Mouse (Mus musculus) myocyte (in vitro differentiated cells): ENCODE measurements around the gene Hjurp. TPM values are rescaled to one million over a fixed set of nuclear protein-coding genes. Genes with fewer than 3 reads are reported as not detected.
"Not testable (repeated sequence)": the region's sequence is repeated elsewhere in the genome, so short reads cannot be mapped to it uniquely, and the experiment has no call there.

ENCODE experiments used
- H3K27me3 ChIP-seq: one replicate; pipeline ENCODE4 v1.6.1; 2011; ENCODE audit not compliant: control insufficient read depth, insufficient read depth, insufficient read length
- H3K36me3 ChIP-seq: one replicate; pipeline ENCODE4 v1.6.1; 2011; ENCODE audit not compliant: control insufficient read depth, insufficient read depth
- H3K4me2 ChIP-seq: one replicate; pipeline ENCODE4 v1.6.1; 2011; ENCODE audit warnings: low read depth, control low read depth
- H3K4me3 ChIP-seq: one replicate; pipeline ENCODE4 v1.5.1; 2011; ENCODE audit warnings: mild to moderate bottlenecking, control low read depth, moderate library complexity
- H3K79me2 ChIP-seq: one replicate; pipeline ENCODE4 v1.6.1; 2011; ENCODE audit not compliant: control insufficient read depth, insufficient read depth
- H3ac ChIP-seq: one replicate; pipeline ENCODE4 v1.6.1; 2011; ENCODE audit not compliant: control insufficient read depth, insufficient read length
- CEBPB ChIP-seq: IDR thresholded peaks from 2 replicates; pipeline ENCODE4 v1.6.1; 2011; ENCODE audit warnings: mild to moderate bottlenecking, moderate library complexity; ENCODE audit not compliant: poor library complexity, insufficient read depth, severe bottlenecking
- E2F4 ChIP-seq: IDR thresholded peaks from one replicate; pipeline ENCODE4 v1.6.1; 2011; ENCODE audit warnings: mild to moderate bottlenecking, control low read depth, moderate library complexity; ENCODE audit not compliant: insufficient read depth
- MAX ChIP-seq: IDR thresholded peaks from one replicate; pipeline ENCODE4 v1.6.1; 2011; ENCODE audit warnings: low read depth, mild to moderate bottlenecking, control low read depth
- MYOD1 ChIP-seq, 3 experiments: IDR thresholded peaks; one replicate each; pipeline ENCODE4 v1.6.1; 2011; ENCODE audit warnings: control low read depth in 2 of 3, low read depth in 2 of 3, mild to moderate bottlenecking in 2 of 3, moderate library complexity in 1 of 3; ENCODE audit not compliant: insufficient read length in 2 of 3, control insufficient read depth in 1 of 3
- MYOG ChIP-seq, 3 experiments: IDR thresholded peaks; one replicate each; pipeline ENCODE4 v1.6.1; 2011; ENCODE audit warnings: control low read depth in 2 of 3, low read depth in 2 of 3, mild to moderate bottlenecking in 2 of 3; ENCODE audit not compliant: insufficient read length in 2 of 3, control insufficient read depth in 1 of 3, insufficient read depth in 1 of 3
- POLR2A ChIP-seq: IDR thresholded peaks from one replicate; pipeline ENCODE4 v1.6.1; 2011; ENCODE audit warnings: low read depth, mild to moderate bottlenecking, control low read depth, moderate library complexity; ENCODE audit not compliant: insufficient read length
- POLR2AphosphoS2 ChIP-seq: IDR thresholded peaks from one replicate; pipeline ENCODE4 v1.6.1; 2011; ENCODE audit warnings: low read depth, control low read depth; ENCODE audit not compliant: insufficient read length
- REST ChIP-seq: IDR thresholded peaks from one replicate; pipeline ENCODE4 v1.6.1; 2011; ENCODE audit warnings: mild to moderate bottlenecking, control low read depth, moderate library complexity; ENCODE audit not compliant: insufficient read depth, insufficient read length
- SRF ChIP-seq: IDR thresholded peaks from one replicate; pipeline ENCODE4 v1.6.1; 2011; ENCODE audit warnings: low read depth; ENCODE audit not compliant: control insufficient read depth, insufficient read length
- TCF12 ChIP-seq: IDR thresholded peaks from one replicate; pipeline ENCODE4 v1.6.1; 2011; ENCODE audit warnings: mild to moderate bottlenecking, control low read depth; ENCODE audit not compliant: poor library complexity, insufficient read depth, severe bottlenecking
- TCF3 ChIP-seq: IDR thresholded peaks from one replicate; pipeline ENCODE4 v1.6.1; 2011; ENCODE audit warnings: low read depth, control low read depth; ENCODE audit not compliant: insufficient read length
- USF1 ChIP-seq: IDR thresholded peaks from one replicate; pipeline ENCODE4 v1.6.1; 2011; ENCODE audit warnings: low read depth, mild to moderate bottlenecking, control low read depth, moderate library complexity
- polyA plus RNA-seq: library from polyadenylated mRNA; unstranded; fragments of >200 nt; fragmentation: generic; extraction: Trizol; gene quantifications from one replicate; pipeline ENCODE4 v1.2.1, GENCODE M21; 2012; ENCODE audit warnings: missing spikeins

Hjurp gene
- polyA plus RNA-seq, 1 experiment = 37.7 TPM

GRCm38 (mm10) chr1:88226670-88227379, 50.6 kb downstream of the Hjurp start, which contains the start of gene Mroh2a:
Gene Mroh2a (plus strand): TSS chr1:88226986.
- H3K4me2 ChIP-seq = no peak within 1 kb of the TSS
- TF ChIP-seq REST (no peak), MYOG (IDR thresholded peaks at IDR 0.05; ENCODE audit: control insufficient read depth in 1 of 3, insufficient read depth in 1 of 3, insufficient read length in 2 of 3, low read depth in 2 of 3) (no peak), USF1 (no peak), POLR2A (no peak), CEBPB (no peak), E2F4 (no peak), TCF12 (no peak), TCF3 (no peak), SRF (no peak), POLR2AphosphoS2 (no peak), MAX (no peak), MYOD1 (IDR thresholded peaks at IDR 0.05; ENCODE audit: control insufficient read depth in 1 of 3, insufficient read length in 2 of 3, low read depth in 2 of 3) (no peak)
- no peaks in the 10 kb centered on the region for H3K36me3 ChIP-seq
- no peak within 1 kb of the TSS for H3K4me3 ChIP-seq
- no peak within 1 kb of the TSS for H3ac ChIP-seq
- H3K27me3 ChIP-seq = no peaks in the 10 kb centered on the region
- H3K79me2 ChIP-seq = no peaks in the 10 kb centered on the region

- TF ChIP-seq E2F4 = no peak
- TF ChIP-seq TCF3 = no peak
- no peak for TF ChIP-seq SRF
- no peak for TF ChIP-seq POLR2A
- TF ChIP-seq MYOG (IDR thresholded peaks at IDR 0.05; ENCODE audit: control insufficient read depth in 1 of 3, insufficient read depth in 1 of 3, insufficient read length in 2 of 3, low read depth in 2 of 3) = no peak
- TF ChIP-seq CEBPB = no peak
- TF ChIP-seq POLR2AphosphoS2 = no peak
- TF ChIP-seq REST = no peak
- no peak for TF ChIP-seq MYOD1 (IDR thresholded peaks at IDR 0.05; ENCODE audit: control insufficient read depth in 1 of 3, insufficient read length in 2 of 3, low read depth in 2 of 3)
- no peak for TF ChIP-seq TCF12
- TF ChIP-seq USF1 = no peak
- TF ChIP-seq MAX = no peak
- H3ac ChIP-seq = no peak overlapping the region
- no peaks in the 10 kb centered on the region for H3K36me3 ChIP-seq
Measured at GRCm38 (mm10) chr1:88225741-88226140, 51.7 kb downstream of the Hjurp start.

GRCm38 (mm10) chr1:88225301-88225700, 52.1 kb downstream of the Hjurp start:
- not testable (repeated sequence) for H3K36me3 ChIP-seq, H3K27me3 ChIP-seq, H3K79me2 ChIP-seq, H3ac ChIP-seq, H3K4me3 ChIP-seq, H3K4me2 ChIP-seq

More at GRCm38 (mm10) chr1:88225741-88226140, 51.7 kb downstream of the Hjurp start:
- no peaks in the 10 kb centered on the region for H3K79me2 ChIP-seq
- H3K4me3 ChIP-seq = no peak overlapping the region
- H3K27me3 ChIP-seq = no peaks in the 10 kb centered on the region
- H3K4me2 ChIP-seq = no peak overlapping the region

GRCm38 (mm10) chr1:88224029-88224776, 53.2 kb downstream of the Hjurp start:
- H3ac ChIP-seq = no peak overlapping the region
- no peaks in the 10 kb centered on the region for H3K79me2 ChIP-seq
- H3K36me3 ChIP-seq = no peaks in the 10 kb centered on the region
- no peak overlapping the region for H3K4me3 ChIP-seq
- TF ChIP-seq REST (no peak), USF1 (no peak), MYOD1 (IDR thresholded peaks at IDR 0.05; ENCODE audit: control insufficient read depth in 1 of 3, insufficient read length in 2 of 3, low read depth in 2 of 3) (no peak), SRF (no peak), E2F4 (no peak), CEBPB (no peak), MYOG (IDR thresholded peaks at IDR 0.05; ENCODE audit: control insufficient read depth in 1 of 3, insufficient read depth in 1 of 3, insufficient read length in 2 of 3, low read depth in 2 of 3) (no peak), POLR2AphosphoS2 (no peak), TCF3 (no peak), POLR2A (no peak), TCF12 (no peak), MAX (no peak)
- H3K4me2 ChIP-seq = no peak overlapping the region
- H3K27me3 ChIP-seq = no peaks in the 10 kb centered on the region
